Mouse (Mus musculus): ENCODE data around the gene Mcoln1. TPM values are rescaled to one million over a fixed set of nuclear protein-coding genes. Genes with fewer than 3 reads are reported as not detected.
A peak's percentile ranks its signal among the peaks of the same experiment; 100 is the strongest.

Mcoln1 gene
- polyA plus RNA-seq, 1 experiment from 2014 or later = 53.3 TPM

GRCm38 (mm10) chr8:3536053-3536841 is 36.0 kb downstream of the Mcoln1 start:
- Histone ChIP-seq H3K27ac (no peak overlapping the region), H3K9me3 (no peaks in the 10 kb centered on the region)

GRCm38 (mm10) chr8:3536940-3537339 is 36.7 kb downstream of the Mcoln1 start:
- H3K4me3 ChIP-seq = no peak overlapping the region
- WGBS = 96% methylated on average over 9 of the region's 9 CpGs
- H3K36me3 ChIP-seq = peaks cover 78% of the 10 kb centered on the region
- no peak for ATAC-seq (ENCODE audit: insufficient number of reproducible peaks, low FRiP score, low TSS enrichment, low read depth)
- no peak overlapping the region for H3K4me2 ChIP-seq
- no peak overlapping the region for H3K27ac ChIP-seq
- H3K27me3 ChIP-seq = no peaks in the 10 kb centered on the region
- no peaks in the 10 kb centered on the region for H3K4me1 ChIP-seq
- no peak overlapping the region for H3K9ac ChIP-seq
- H3K9me3 ChIP-seq = no peaks in the 10 kb centered on the region

More at GRCm38 (mm10) chr8:3536053-3536841, 36.0 kb downstream of the Mcoln1 start:
- H3K9ac ChIP-seq = no peak overlapping the region
- no peak overlapping the region for H3K4me2 ChIP-seq
- H3K4me1 ChIP-seq = no peaks in the 10 kb centered on the region
- H3K36me3 ChIP-seq = peaks cover 78% of the 10 kb centered on the region
- no peaks in the 10 kb centered on the region for H3K27me3 ChIP-seq
- ATAC-seq (ENCODE audit: insufficient number of reproducible peaks, low FRiP score, low TSS enrichment, low read depth) = no peak
- WGBS = 61% methylated on average over 15 of the region's 15 CpGs
- no peak overlapping the region for H3K4me3 ChIP-seq

GRCm38 (mm10) chr8:3537666-3538065 is 37.4 kb downstream of the Mcoln1 start:
- Histone ChIP-seq H3K4me2 (no peak overlapping the region), H3K4me1 (no peaks in the 10 kb centered on the region), H3K4me3 (no peak overlapping the region), H3K9me3 (no peaks in the 10 kb centered on the region), H3K27me3 (no peaks in the 10 kb centered on the region), H3K27ac (no peak overlapping the region), H3K36me3 (peaks cover 79% of the 10 kb centered on the region), H3K9ac (no peak overlapping the region)
- whole genome bisulfite sequencing = 92% methylated on average over 26 of the region's 26 CpGs
- ATAC-seq (ENCODE audit: insufficient number of reproducible peaks, low FRiP score, low TSS enrichment, low read depth) = no peak

GRCm38 (mm10) chr8:3539146-3539545 is 38.9 kb downstream of the Mcoln1 start:
- H3K4me2 ChIP-seq = no peak overlapping the region
- WGBS = 81% methylated on average over 7 of the region's 7 CpGs
- peaks cover 83% of the 10 kb centered on the region for H3K36me3 ChIP-seq
- H3K27ac ChIP-seq = no peak overlapping the region
- no peaks in the 10 kb centered on the region for H3K4me1 ChIP-seq
- ATAC-seq (ENCODE audit: insufficient number of reproducible peaks, low FRiP score, low TSS enrichment, low read depth) = no peak
- H3K9ac ChIP-seq = no peak overlapping the region
- H3K4me3 ChIP-seq = no peak overlapping the region
- no peaks in the 10 kb centered on the region for H3K9me3 ChIP-seq
- H3K27me3 ChIP-seq = no peaks in the 10 kb centered on the region

GRCm38 (mm10) chr8:3540076-3540475 is 39.8 kb downstream of the Mcoln1 start:
- H3K4me3 ChIP-seq = no peak overlapping the region
- no peaks in the 10 kb centered on the region for H3K9me3 ChIP-seq
- no peaks in the 10 kb centered on the region for H3K4me1 ChIP-seq
- no peak overlapping the region for H3K9ac ChIP-seq
- no peak overlapping the region for H3K4me2 ChIP-seq
- no peaks in the 10 kb centered on the region for H3K27me3 ChIP-seq
- no peak for ATAC-seq (ENCODE audit: insufficient number of reproducible peaks, low FRiP score, low TSS enrichment, low read depth)
- H3K27ac ChIP-seq = no peak overlapping the region
- peaks cover 88% of the 10 kb centered on the region for H3K36me3 ChIP-seq
- 95% methylated on average over 4 of the region's 4 CpGs for WGBS

- H3K36me3 ChIP-seq = peaks cover 42% of the 10 kb centered on the region
Observed at GRCm38 (mm10) chr8:3546511-3546910, 46.3 kb downstream of the Mcoln1 start.

GRCm38 (mm10) chr8:3552240-3552639 is 52.0 kb downstream of the Mcoln1 start:
- Histone ChIP-seq H3K9me3 (no peaks in the 10 kb centered on the region), H3K27ac (no peak overlapping the region), H3K27me3 (no peaks in the 10 kb centered on the region), H3K4me3 (no peak overlapping the region), H3K4me1 (no peaks in the 10 kb centered on the region), H3K9ac (no peak overlapping the region), H3K4me2 (no peak overlapping the region), H3K36me3 (no peaks in the 10 kb centered on the region)
- no peak for ATAC-seq (ENCODE audit: insufficient number of reproducible peaks, low FRiP score, low TSS enrichment, low read depth)
- 87% methylated on average over 1 of the region's 1 CpGs for WGBS

More at GRCm38 (mm10) chr8:3546511-3546910, 46.3 kb downstream of the Mcoln1 start:
- Histone ChIP-seq H3K27ac (no peak overlapping the region), H3K9ac (no peak overlapping the region), H3K4me3 (no peak overlapping the region), H3K9me3 (no peaks in the 10 kb centered on the region), H3K4me1 (no peaks in the 10 kb centered on the region), H3K27me3 (no peaks in the 10 kb centered on the region), H3K4me2 (no peak overlapping the region)
- ATAC-seq (ENCODE audit: insufficient number of reproducible peaks, low FRiP score, low TSS enrichment, low read depth) = no peak
- 84% methylated on average over 2 of the region's 2 CpGs for WGBS

- H3K9me3 ChIP-seq = no peaks in the 10 kb centered on the region
- WGBS = 56% methylated on average over 4 of the region's 4 CpGs
- no peak overlapping the region for H3K27ac ChIP-seq
- H3K4me3 ChIP-seq = no peak overlapping the region
- H3K36me3 ChIP-seq = no peaks in the 10 kb centered on the region
- no peak overlapping the region for H3K4me2 ChIP-seq
- 0 out of 2 replicates have a peak, but pooled peaks have one; percentile 82 for ATAC-seq (ENCODE audit: insufficient number of reproducible peaks, low FRiP score, low TSS enrichment, low read depth)
- H3K27me3 ChIP-seq = no peaks in the 10 kb centered on the region
- H3K9ac ChIP-seq = no peak overlapping the region
- no peaks in the 10 kb centered on the region for H3K4me1 ChIP-seq
Observed at GRCm38 (mm10) chr8:3556114-3556513, 55.9 kb downstream of the Mcoln1 start.

Other genes starting within 250 kb of the Mcoln1 start
- gene Insr, start 220.8 kb upstream of the Mcoln1 start, polyA plus RNA-seq (2015; fragmentation: Nextera tagmentation; extraction: Ambion mirVana) = 36.4 and 38.0 TPM in 2 replicates
- gene A430078G23Rik, start 147.0 kb upstream of the Mcoln1 start, polyA plus RNA-seq (2015; fragmentation: Nextera tagmentation; extraction: Ambion mirVana) = 0.20 and 0.32 TPM in 2 replicates
- gene Arhgef18, start 107.5 kb upstream of the Mcoln1 start, polyA plus RNA-seq (2015; fragmentation: Nextera tagmentation; extraction: Ambion mirVana) = 8.4 and 9.0 TPM in 2 replicates
- gene Pex11g, start 32.8 kb upstream of the Mcoln1 start, polyA plus RNA-seq (2015; fragmentation: Nextera tagmentation; extraction: Ambion mirVana) = 5.6 and 6.2 TPM in 2 replicates
- gene Tex45, start 29.6 kb upstream of the Mcoln1 start, polyA plus RNA-seq (2015; fragmentation: Nextera tagmentation; extraction: Ambion mirVana) = not detected in 2 replicates
- gene Zfp358, start 7.3 kb upstream of the Mcoln1 start, polyA plus RNA-seq (2015; fragmentation: Nextera tagmentation; extraction: Ambion mirVana) = 43.7 and 45.9 TPM in 2 replicates
- 21.8 and 23.5 TPM in 2 replicates for gene Pnpla6, start 14.9 kb downstream of the Mcoln1 start, polyA plus RNA-seq (2015; fragmentation: Nextera tagmentation; extraction: Ambion mirVana)
- 0.26 and 0.47 TPM in 2 replicates for gene C330021F23Rik, start 67.5 kb downstream of the Mcoln1 start, polyA plus RNA-seq (2015; fragmentation: Nextera tagmentation; extraction: Ambion mirVana)
- 11.4 and 11.6 TPM in 2 replicates for gene Camsap3, start 86.8 kb downstream of the Mcoln1 start, polyA plus RNA-seq (2015; fragmentation: Nextera tagmentation; extraction: Ambion mirVana)
- gene Xab2, start 120.9 kb downstream of the Mcoln1 start, polyA plus RNA-seq (2015; fragmentation: Nextera tagmentation; extraction: Ambion mirVana) = 50.1 and 52.3 TPM in 2 replicates
- 94.9 and 112 TPM in 2 replicates for gene Pet100, start 121.1 kb downstream of the Mcoln1 start, polyA plus RNA-seq (2015; fragmentation: Nextera tagmentation; extraction: Ambion mirVana)
- 0.12 TPM in 1 of 2 replicates, not detected in the other for gene Pcp2, start 125.1 kb downstream of the Mcoln1 start, polyA plus RNA-seq (2015; fragmentation: Nextera tagmentation; extraction: Ambion mirVana)
- gene Stxbp2, start 130.5 kb downstream of the Mcoln1 start, polyA plus RNA-seq (2015; fragmentation: Nextera tagmentation; extraction: Ambion mirVana) = 42.5 and 43.0 TPM in 2 replicates
- not detected in 2 replicates for gene Retn, start 155.3 kb downstream of the Mcoln1 start, polyA plus RNA-seq (2015; fragmentation: Nextera tagmentation; extraction: Ambion mirVana)
- 0.51 and 1.1 TPM in 2 replicates for gene Mcemp1, start 165.3 kb downstream of the Mcoln1 start, polyA plus RNA-seq (2015; fragmentation: Nextera tagmentation; extraction: Ambion mirVana)
- 7.6 and 9.9 TPM in 2 replicates for gene Fcor, start 171.9 kb downstream of the Mcoln1 start, polyA plus RNA-seq (2015; fragmentation: Nextera tagmentation; extraction: Ambion mirVana)
- gene Trappc5, start 175.8 kb downstream of the Mcoln1 start, polyA plus RNA-seq (2015; fragmentation: Nextera tagmentation; extraction: Ambion mirVana) = 37.7 and 39.0 TPM in 2 replicates
- 0.17 and 0.33 TPM in 2 replicates for gene Fcer2a, start 193.7 kb downstream of the Mcoln1 start, polyA plus RNA-seq (2015; fragmentation: Nextera tagmentation; extraction: Ambion mirVana)
- not detected in 2 replicates for gene Clec4g, start 220.2 kb downstream of the Mcoln1 start, polyA plus RNA-seq (2015; fragmentation: Nextera tagmentation; extraction: Ambion mirVana)
- gene Cd209a, start 248.5 kb downstream of the Mcoln1 start, polyA plus RNA-seq (2015; fragmentation: Nextera tagmentation; extraction: Ambion mirVana) = 0.52 and 0.77 TPM in 2 replicates

Measured in limb, embryonic 15.5 days (tissue).